Mouse (Mus musculus) midbrain, embryonic 11.5 days (tissue): Measurements from ENCODE around the gene Kmt2e. TPM values are rescaled to one million over a fixed set of nuclear protein-coding genes. Genes with fewer than 3 reads are reported as not detected.

Source experiments
- ATAC-seq: fragments of 200-750 bp; cut with Nextera tagmentation; 2 replicates; pipeline ENCODE4 v1.8.0; 2017; ENCODE audit warnings: moderate TSS enrichment, moderate library complexity; ENCODE audit not compliant: low FRiP score
- DNase-seq: peaks from one replicate; pipeline ENCODE4 v3.0.0; 2015; ENCODE audit warnings: low spot score; ENCODE audit errors: missing footprints
- H3K27ac ChIP-seq: fragments of 300-500 bp; sonication (generic); 2 replicates; pipeline ENCODE4 v1.5.1; 2014; ENCODE audit warnings: low read depth, low read length
- H3K27me3 ChIP-seq: fragments of 300-500 bp; sonication (generic); 2 replicates; pipeline ENCODE4 v1.6.1; 2014; ENCODE audit warnings: mild to moderate bottlenecking, low read length, moderate library complexity, mixed read lengths; ENCODE audit not compliant: control insufficient read depth, insufficient read depth
- H3K36me3 ChIP-seq: fragments of 300-500 bp; sonication (generic); 2 replicates; pipeline ENCODE4 v1.6.1; 2014; ENCODE audit warnings: mild to moderate bottlenecking, low read length, moderate library complexity, mixed read lengths; ENCODE audit not compliant: control insufficient read depth, insufficient read depth
- H3K4me1 ChIP-seq: fragments of 300-500 bp; sonication (generic); 2 replicates; pipeline ENCODE4 v1.6.1; 2014; ENCODE audit warnings: low read length; ENCODE audit not compliant: control insufficient read depth, insufficient read depth
- H3K4me2 ChIP-seq: fragments of 300-500 bp; sonication (generic); 2 replicates; pipeline ENCODE4 v1.6.1; 2014; ENCODE audit warnings: mild to moderate bottlenecking, moderate library complexity
- H3K4me3 ChIP-seq: fragments of 300-500 bp; sonication (generic); 2 replicates; pipeline ENCODE4 v1.5.1; 2014; ENCODE audit warnings: low read depth, low read length
- H3K9ac ChIP-seq: fragments of 300-500 bp; sonication (generic); 2 replicates; pipeline ENCODE4 v1.6.1; 2014; ENCODE audit warnings: low read length
- H3K9me3 ChIP-seq: fragments of 300-500 bp; sonication (generic); 2 replicates; pipeline ENCODE4 v1.6.1; 2016; ENCODE audit warnings: low read length; ENCODE audit not compliant: control insufficient read depth
- WGBS: fragments of 180-500 bp; shearing (Covaris S2); extraction: QIAGEN DNeasy Blood & Tissue Kit; methylation state at CpG from one replicate; pipeline ENCODE4 v1.1.7; 2014; 5-methylcytosine and 5-hydroxymethylcytosine counted together
- polyA plus RNA-seq: library from polyadenylated mRNA; unstranded; fragments of >200 nt; fragmentation: Nextera tagmentation; extraction: Ambion mirVana; gene quantifications from 2 replicates; pipeline ENCODE4 v1.2.1, GENCODE M21; 2014

Kmt2e gene
- polyA plus RNA-seq: 110 and 115 TPM in 2 replicates

GRCm38 (mm10) chr5:23433720-23434597 is at the start of gene Kmt2e:
TSS of gene Kmt2e (plus strand) at chr5:23434441.
- Histone ChIP-seq H3K27ac (peak within 1 kb of the TSS; percentile 100), H3K4me2 (peak within 1 kb of the TSS; percentile 79), H3K4me3 (peak within 1 kb of the TSS; percentile 93), H3K36me3 (no peaks in the 10 kb centered on the region), H3K9ac (peak within 1 kb of the TSS; percentile 100), H3K4me1 (peaks cover 18% of the 10 kb centered on the region; the same call in 1 of the 2 replicates), H3K9me3 (no peaks in the 10 kb centered on the region), H3K27me3 (no peaks in the 10 kb centered on the region)
- under 1% methylated on average over 80 of the region's 85 CpGs for WGBS
- ATAC-seq (peak; percentile 82), DNase-seq (peak; percentile 99)

GRCm38 (mm10) chr5:23385136-23385535 is 49.1 kb upstream of the Kmt2e start:
- Histone ChIP-seq H3K9ac (no peak overlapping the region), H3K9me3 (no peaks in the 10 kb centered on the region), H3K4me1 (peaks cover 2% of the 10 kb centered on the region; the same call in 1 of the 2 replicates), H3K27ac (no peak overlapping the region), H3K27me3 (no peaks in the 10 kb centered on the region), H3K4me2 (no peak overlapping the region), H3K36me3 (no peaks in the 10 kb centered on the region), H3K4me3 (no peak overlapping the region)
- DNase-seq (no peak), ATAC-seq (no peak)
- WGBS: 71% methylated on average over 1 of the region's 1 CpGs

GRCm38 (mm10) chr5:23385763-23386217 is 48.5 kb upstream of the Kmt2e start:
- Histone ChIP-seq H3K27me3 (no peaks in the 10 kb centered on the region), H3K27ac (no peak overlapping the region), H3K4me2 (no peak overlapping the region), H3K36me3 (no peaks in the 10 kb centered on the region), H3K4me3 (no peak overlapping the region), H3K9ac (no peak overlapping the region), H3K4me1 (peaks cover 2% of the 10 kb centered on the region; the same call in 1 of the 2 replicates), H3K9me3 (no peaks in the 10 kb centered on the region)
- ATAC-seq: 0 out of 2 replicates have a peak, but pooled peaks have one; percentile 41
- 62% methylated on average over 5 of the region's 5 CpGs for WGBS
- DNase-seq: no peak

GRCm38 (mm10) chr5:23386562-23387312 is 47.5 kb upstream of the Kmt2e start:
- Histone ChIP-seq H3K4me1 (peaks cover 2% of the 10 kb centered on the region; the same call in 1 of the 2 replicates), H3K4me2 (peak overlapping the region; percentile 43), H3K27me3 (no peaks in the 10 kb centered on the region), H3K36me3 (no peaks in the 10 kb centered on the region), H3K9ac (peak overlapping the region; percentile 60), H3K4me3 (peak overlapping the region; percentile 26), H3K27ac (peak overlapping the region; percentile 28), H3K9me3 (no peaks in the 10 kb centered on the region)
- DNase-seq (peak; percentile 97), ATAC-seq (peak; percentile 96)
- WGBS: 3% methylated on average over 22 of the region's 22 CpGs

- Histone ChIP-seq H3K9ac (no peak overlapping the region), H3K4me1 (peaks cover 2% of the 10 kb centered on the region; the same call in 1 of the 2 replicates), H3K36me3 (no peaks in the 10 kb centered on the region), H3K27me3 (no peaks in the 10 kb centered on the region), H3K27ac (no peak overlapping the region), H3K9me3 (no peaks in the 10 kb centered on the region), H3K4me3 (no peak overlapping the region), H3K4me2 (peak overlapping the region; percentile 43; the same call in 1 of the 2 replicates)
- 63% methylated on average over 2 of the region's 2 CpGs for WGBS
- DNase-seq (no peak), ATAC-seq (peak; percentile 29; the same call in 1 of the 2 replicates)
These were observed 47.0 kb upstream of the Kmt2e start for GRCm38 (mm10) chr5:23387313-23387666.

- Histone ChIP-seq H3K4me2 (no peak overlapping the region), H3K27me3 (no peaks in the 10 kb centered on the region)
- ATAC-seq: no peak
These were observed 46.1 kb upstream of the Kmt2e start for GRCm38 (mm10) chr5:23388091-23388490.

GRCm38 (mm10) chr5:23389601-23390305 is 44.5 kb upstream of the Kmt2e start:
- Histone ChIP-seq H3K4me2 (no peak overlapping the region), H3K9me3 (no peaks in the 10 kb centered on the region), H3K4me3 (no peak overlapping the region), H3K36me3 (no peaks in the 10 kb centered on the region), H3K4me1 (peaks cover 2% of the 10 kb centered on the region; the same call in 1 of the 2 replicates), H3K27ac (no peak overlapping the region), H3K9ac (no peak overlapping the region), H3K27me3 (no peaks in the 10 kb centered on the region)
- DNase-seq (no peak), ATAC-seq (no peak)
- WGBS: 83% methylated on average over 7 of the region's 7 CpGs

More at GRCm38 (mm10) chr5:23388091-23388490, 46.1 kb upstream of the Kmt2e start:
- Histone ChIP-seq H3K27ac (no peak overlapping the region), H3K4me1 (peaks cover 2% of the 10 kb centered on the region; the same call in 1 of the 2 replicates), H3K9me3 (no peaks in the 10 kb centered on the region), H3K9ac (no peak overlapping the region), H3K36me3 (no peaks in the 10 kb centered on the region), H3K4me3 (no peak overlapping the region)
- WGBS: 44% methylated on average over 3 of the region's 3 CpGs
- DNase-seq: no peak

GRCm38 (mm10) chr5:23391714-23392113 is 42.5 kb upstream of the Kmt2e start:
- no peak overlapping the region for H3K4me2 ChIP-seq
- no peaks in the 10 kb centered on the region for H3K9me3 ChIP-seq
- no peak for ATAC-seq
- peaks cover 2% of the 10 kb centered on the region; the same call in 1 of the 2 replicates for H3K4me1 ChIP-seq
- H3K4me3 ChIP-seq: no peak overlapping the region
- 89% methylated on average over 7 of the region's 7 CpGs for WGBS
- H3K27ac ChIP-seq: no peak overlapping the region
- H3K36me3 ChIP-seq: no peaks in the 10 kb centered on the region
- H3K9ac ChIP-seq: no peak overlapping the region
- DNase-seq: no peak
- H3K27me3 ChIP-seq: no peaks in the 10 kb centered on the region
